Comparison of ENCODE assay signal across 16 mouse cellular contexts in genomic region chr2:72088886-72089285, GRCm38 (mm10).
"Had no signal": no experiment of that assay in that cellular context is flagged by ENCODE, and none has a peak within 500 bp of the region (broad histone marks: within the 10 kb centered on the region; RNA-seq: fewer than 3 reads in every experiment).

No protein-coding gene starts in this region.

- H3K27me3 ChIP-seq: limb, embryonic 12.5 days; limb, embryonic 15.5 days; midbrain, embryonic 13.5 days had no signal

- ATAC-seq: liver, postnatal 0 days; midbrain, embryonic 13.5 days had no signal

- DNase-seq: kidney, adult 9 months; kidney, postnatal 14 days; kidney, postnatal 4 days; left cerebral cortex, postnatal 4 days; liver, postnatal 0 days; lung, embryonic 14.5 days; lung, postnatal 36 days; thymus, adult 18-20 months; thymus, postnatal 36 days had no signal

- H3K4me3 ChIP-seq: limb, embryonic 12.5 days; limb, embryonic 15.5 days; megakaryocyte, embryonic 14.5 days; midbrain, embryonic 10.5 days; midbrain, embryonic 13.5 days had no signal

- H3K4me2 ChIP-seq: limb, embryonic 12.5 days; limb, embryonic 15.5 days; liver, embryonic 11.5 days; lung, embryonic 14.5 days; midbrain, embryonic 13.5 days had no signal

- H3K36me3 ChIP-seq: limb, embryonic 12.5 days; limb, embryonic 15.5 days; midbrain, embryonic 10.5 days; midbrain, embryonic 13.5 days had no signal

- H3K9me3 ChIP-seq: limb, embryonic 15.5 days; midbrain, embryonic 10.5 days; midbrain, embryonic 13.5 days had no signal

- H3K9ac ChIP-seq: limb, embryonic 12.5 days; limb, embryonic 15.5 days; liver, embryonic 14.5 days; liver, postnatal 0 days; lung, embryonic 14.5 days; midbrain, embryonic 13.5 days had no signal

- H3K27ac ChIP-seq: limb, embryonic 12.5 days; limb, embryonic 15.5 days; liver, embryonic 14.5 days; midbrain, embryonic 10.5 days; midbrain, embryonic 13.5 days had no signal
